Mouse (Mus musculus) limb, embryonic 13.5 days (tissue): Measurements from ENCODE around the gene Sirt4. TPM values are rescaled to one million over a fixed set of nuclear protein-coding genes. Genes with fewer than 3 reads are reported as not detected.

Experiments
- ATAC-seq: fragments of 200-750 bp; cut with Nextera tagmentation; 2 replicates; pipeline ENCODE4 v1.8.0; 2017; ENCODE audit warnings: low read depth, moderate number of reproducible peaks, moderate TSS enrichment; ENCODE audit not compliant: low FRiP score
- H3K27ac ChIP-seq: fragments of 300-500 bp; sonication (generic); 2 replicates; pipeline ENCODE4 v1.5.1; 2015; ENCODE audit warnings: inconsistent platforms, mild to moderate bottlenecking, moderate library complexity
- H3K27me3 ChIP-seq: fragments of 300-500 bp; sonication (generic); 2 replicates; pipeline ENCODE4 v1.6.1; 2015; ENCODE audit warnings: mild to moderate bottlenecking, inconsistent platforms
- H3K36me3 ChIP-seq: fragments of 300-500 bp; sonication (generic); 2 replicates; pipeline ENCODE4 v1.6.1; 2015; ENCODE audit warnings: inconsistent platforms, mild to moderate bottlenecking, moderate library complexity
- H3K4me1 ChIP-seq: fragments of 300-500 bp; sonication (generic); 2 replicates; pipeline ENCODE4 v1.6.1; 2015; ENCODE audit warnings: inconsistent platforms
- H3K4me2 ChIP-seq: fragments of 300-500 bp; sonication (generic); replicated peaks from 2 replicates; pipeline ENCODE4 v1.6.1; 2015; ENCODE audit warnings: inconsistent platforms, mild to moderate bottlenecking, moderate library complexity
- H3K4me3 ChIP-seq: fragments of 300-500 bp; sonication (generic); 2 replicates; pipeline ENCODE4 v1.5.1; 2015; ENCODE audit warnings: moderate library complexity, mild to moderate bottlenecking, inconsistent platforms
- H3K9ac ChIP-seq: fragments of 300-500 bp; sonication (generic); 2 replicates; pipeline ENCODE4 v1.6.1; 2015; ENCODE audit warnings: mild to moderate bottlenecking, inconsistent platforms
- H3K9me3 ChIP-seq: fragments of 300-500 bp; sonication (generic); 2 replicates; pipeline ENCODE4 v1.6.1; 2016; ENCODE audit warnings: inconsistent platforms
- whole genome bisulfite sequencing: fragments of 180-500 bp; shearing (Covaris S2); methylation state at CpG from one replicate; pipeline ENCODE4 v1.1.7; 2015; 5-methylcytosine and 5-hydroxymethylcytosine counted together
- polyA plus RNA-seq: library from polyadenylated mRNA; unstranded; fragments of >200 nt; fragmentation: Nextera tagmentation; extraction: Ambion mirVana; gene quantifications from 2 replicates; pipeline ENCODE4 v1.2.1, GENCODE M21; 2015

The Sirt4 gene
- polyA plus RNA-seq, 1 experiment from 2014 or later = 27.5 TPM

DNA sequence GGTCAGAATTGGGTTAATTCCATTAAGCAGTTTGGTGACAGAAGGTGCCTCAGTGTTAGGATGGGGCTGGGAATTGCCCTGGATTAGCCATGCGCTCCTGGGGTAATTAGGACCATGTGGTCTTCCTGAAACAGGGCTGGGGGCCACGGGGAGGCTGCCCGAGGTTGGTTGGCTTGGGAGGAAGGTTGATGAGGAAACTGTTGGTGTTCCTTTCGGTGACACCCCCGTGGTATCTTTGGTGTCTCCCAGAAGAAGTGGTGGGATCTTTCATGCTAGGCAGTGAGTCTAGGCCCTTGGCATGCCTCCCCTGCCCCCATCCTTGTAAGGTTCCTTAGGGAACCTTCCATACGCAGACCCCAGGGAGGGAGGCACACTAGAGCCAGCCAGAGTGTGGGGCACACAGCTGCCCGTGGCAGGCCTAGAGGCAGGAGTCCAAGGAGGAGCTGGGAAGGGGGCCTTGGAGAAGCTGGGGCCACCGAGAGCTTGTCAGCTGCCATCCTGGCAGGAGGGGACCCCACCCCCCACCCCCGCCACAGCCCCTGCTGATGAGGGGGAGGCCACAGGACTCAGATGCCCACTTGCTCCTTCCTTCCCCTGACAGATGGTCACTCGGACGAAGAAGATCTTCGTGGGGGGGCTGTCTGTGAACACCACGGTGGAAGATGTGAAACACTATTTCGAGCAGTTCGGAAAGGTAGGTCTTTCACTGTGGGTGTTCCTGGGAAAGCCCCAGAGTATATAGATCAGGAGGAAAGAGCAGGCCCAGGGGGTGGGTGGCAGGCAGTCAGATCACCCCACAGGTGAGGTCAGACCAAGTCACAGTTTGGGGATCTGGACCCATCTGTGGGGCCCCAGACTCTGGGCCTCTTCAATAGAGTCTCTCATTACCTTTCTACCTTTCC, 49.4 kb downstream of the Sirt4 start:
- 23% methylated on average over 15 of the region's 15 CpGs for WGBS
- peaks cover 47% of the 10 kb centered on the region for H3K36me3 ChIP-seq
- peak overlapping the region; percentile 18; the same call in 1 of the 2 replicates for H3K4me3 ChIP-seq
- H3K27ac ChIP-seq = peak overlapping the region; percentile 95; the same call in 1 of the 2 replicates
- H3K4me2 ChIP-seq = peak overlapping the region; percentile 71
- ATAC-seq = no peak
- peaks cover 84% of the 10 kb centered on the region for H3K4me1 ChIP-seq
- peak overlapping the region; percentile 53; the same call in 1 of the 2 replicates for H3K9ac ChIP-seq
- no peaks in the 10 kb centered on the region for H3K27me3 ChIP-seq
- H3K9me3 ChIP-seq = no peaks in the 10 kb centered on the region

DNA sequence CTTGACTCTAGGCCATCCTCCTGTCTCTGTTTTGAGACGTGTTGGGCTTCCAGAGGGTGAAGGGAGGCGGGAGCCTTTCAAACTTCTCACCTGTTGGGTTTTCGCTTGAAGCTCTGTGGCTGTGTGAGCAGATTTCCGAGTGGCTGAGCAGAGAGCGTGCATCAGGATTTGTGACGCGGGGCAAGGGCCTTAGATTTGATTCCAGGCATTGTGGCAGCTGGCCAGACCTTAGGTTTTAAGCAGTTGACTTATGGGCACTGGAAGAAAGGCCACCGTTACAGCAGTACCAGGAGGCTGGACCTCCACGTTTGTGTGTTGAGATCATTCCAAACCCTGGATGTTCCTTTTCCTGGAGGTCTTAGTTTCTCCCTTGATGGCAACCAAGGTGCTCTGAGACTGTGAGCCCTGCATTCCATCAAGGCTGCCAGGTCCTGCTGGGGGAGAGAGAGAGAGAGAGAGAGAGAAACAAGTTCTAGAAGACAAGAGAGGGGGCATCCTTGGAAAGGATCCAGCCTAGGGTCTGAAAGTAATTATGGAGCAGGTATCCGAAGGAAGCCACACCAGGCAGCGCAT, 50.2 kb downstream of the Sirt4 start:
- Histone ChIP-seq H3K9ac (peak overlapping the region; percentile 53), H3K27me3 (no peaks in the 10 kb centered on the region), H3K4me1 (peaks cover 84% of the 10 kb centered on the region), H3K4me2 (peak overlapping the region; percentile 71), H3K36me3 (peaks cover 40% of the 10 kb centered on the region), H3K4me3 (no peak overlapping the region), H3K27ac (peak overlapping the region; percentile 95; the same call in 1 of the 2 replicates), H3K9me3 (no peaks in the 10 kb centered on the region)
- no peak for ATAC-seq
- WGBS = 28% methylated on average over 11 of the region's 11 CpGs

DNA sequence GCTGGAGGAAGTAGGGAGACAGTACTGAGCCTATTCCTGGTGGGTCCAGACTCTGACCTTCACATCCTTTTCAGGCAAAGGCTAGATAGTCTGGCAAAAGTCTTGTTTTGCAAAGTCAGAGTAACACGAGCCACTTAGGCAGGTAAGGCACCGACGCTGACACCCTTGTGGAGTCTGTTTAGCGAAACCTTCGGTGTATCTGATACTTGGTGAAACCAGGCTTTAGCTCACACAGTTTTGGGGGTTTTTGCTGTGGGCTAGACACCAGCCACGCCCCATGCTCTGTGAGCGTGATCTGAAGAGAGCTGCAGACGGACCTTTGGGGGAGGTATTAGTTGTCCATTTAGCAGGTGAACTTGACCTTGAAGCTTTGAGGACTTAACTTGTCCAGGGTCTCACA, 51.3 kb downstream of the Sirt4 start:
- ATAC-seq = no peak
- Histone ChIP-seq H3K4me2 (no peak overlapping the region), H3K27me3 (no peaks in the 10 kb centered on the region; the same call in 1 of the 2 replicates), H3K9me3 (no peaks in the 10 kb centered on the region), H3K4me1 (peaks cover 86% of the 10 kb centered on the region), H3K36me3 (peaks cover 28% of the 10 kb centered on the region), H3K27ac (no peak overlapping the region), H3K4me3 (no peak overlapping the region), H3K9ac (no peak overlapping the region)
- WGBS = 78% methylated on average over 8 of the region's 8 CpGs

DNA sequence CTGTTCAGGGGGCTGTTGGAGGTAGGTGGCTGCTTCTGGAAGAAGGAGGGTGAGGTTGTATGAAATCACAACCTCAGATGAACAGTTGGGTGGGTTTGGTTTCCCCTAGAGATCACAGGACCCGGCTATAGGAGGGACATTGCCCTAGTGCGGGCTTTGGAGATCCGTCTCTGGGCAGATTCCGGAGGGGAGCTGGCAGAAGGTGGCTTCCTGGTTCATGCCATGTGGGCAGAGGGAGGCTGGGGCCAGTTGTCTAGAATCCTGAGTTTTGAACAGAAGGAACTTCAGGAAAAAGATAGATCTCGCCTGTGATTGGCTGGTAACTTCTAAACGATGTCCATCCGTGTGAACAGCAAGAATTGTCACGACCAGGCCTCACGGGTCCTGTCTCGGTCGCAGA, 52.1 kb downstream of the Sirt4 start:
- Histone ChIP-seq H3K4me3 (no peak overlapping the region), H3K27me3 (no peaks in the 10 kb centered on the region; the same call in 1 of the 2 replicates), H3K4me1 (peaks cover 79% of the 10 kb centered on the region), H3K36me3 (peaks cover 22% of the 10 kb centered on the region), H3K9me3 (no peaks in the 10 kb centered on the region), H3K4me2 (peak overlapping the region; percentile 96; the same call in 1 of the 2 replicates), H3K9ac (0 out of 2 replicates have a peak overlapping the region, but pooled peaks have one; percentile 19), H3K27ac (no peak overlapping the region)
- no peak for ATAC-seq
- 79% methylated on average over 11 of the region's 11 CpGs for WGBS

DNA sequence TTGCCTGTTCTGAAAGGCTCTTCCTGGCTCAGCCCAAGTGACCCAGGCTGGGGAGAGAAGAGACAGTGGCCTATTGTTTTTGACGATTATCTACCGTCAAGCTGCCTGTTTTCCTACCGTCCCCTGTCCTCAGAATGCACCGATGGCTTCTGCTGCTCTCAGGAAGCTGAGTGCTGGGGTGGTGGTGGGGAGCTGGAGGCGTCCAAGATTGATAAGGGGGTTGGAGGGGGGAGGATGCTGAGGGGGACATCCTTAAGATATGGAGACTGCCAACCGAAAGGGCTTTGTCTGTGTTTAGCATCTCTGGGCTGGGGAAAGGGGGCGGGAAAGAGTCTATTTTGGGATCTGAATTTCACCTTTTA, 52.6 kb downstream of the Sirt4 start:
- ATAC-seq = no peak
- Histone ChIP-seq H3K36me3 (peaks cover 22% of the 10 kb centered on the region), H3K9me3 (no peaks in the 10 kb centered on the region), H3K4me3 (peak overlapping the region; percentile 96), H3K9ac (peak overlapping the region; percentile 98), H3K27me3 (no peaks in the 10 kb centered on the region; the same call in 1 of the 2 replicates), H3K27ac (peak overlapping the region; percentile 28; the same call in 1 of the 2 replicates), H3K4me2 (peak overlapping the region; percentile 96), H3K4me1 (peaks cover 74% of the 10 kb centered on the region)
- 43% methylated on average over 7 of the region's 7 CpGs for WGBS

DNA sequence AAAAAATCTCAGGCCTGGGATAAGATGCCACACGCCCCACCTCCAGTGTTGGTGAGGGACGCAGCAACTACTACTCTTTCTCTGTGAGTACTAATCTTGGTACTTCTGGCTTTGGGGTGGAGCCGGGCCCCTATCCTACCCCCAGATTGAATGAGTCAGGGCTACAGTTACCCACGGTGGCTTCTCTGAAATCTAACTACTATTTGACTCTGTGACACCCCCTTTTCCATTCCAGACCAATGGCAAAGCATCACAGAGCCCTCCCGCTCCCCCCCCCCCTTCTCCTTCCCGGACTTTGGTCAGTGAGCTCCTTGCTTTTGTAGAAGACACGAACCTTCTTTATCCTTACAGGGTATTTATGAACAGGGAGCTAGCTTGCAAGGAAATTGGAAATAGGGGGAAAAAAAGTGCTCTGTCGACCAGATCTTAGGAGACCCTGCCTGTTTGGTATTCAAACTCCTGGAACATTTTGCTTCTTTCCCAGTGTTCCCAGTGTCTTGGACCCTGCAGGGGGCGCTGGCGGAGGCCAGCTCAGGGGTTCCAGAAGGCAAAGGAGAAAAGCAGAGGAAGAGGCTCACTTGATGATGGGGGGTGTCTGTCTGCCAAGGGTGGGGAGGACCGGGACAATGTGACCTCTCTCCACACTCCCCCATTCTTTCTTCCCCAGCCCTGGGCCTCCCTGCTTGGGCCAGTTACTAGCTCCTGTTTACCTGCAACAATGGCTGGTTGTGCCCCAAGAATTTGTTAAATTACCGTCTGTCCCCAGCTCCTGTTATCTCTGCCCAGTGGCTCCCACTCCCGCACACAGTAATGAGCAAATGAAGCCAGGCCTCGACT, 53.2 kb downstream of the Sirt4 start:
- WGBS = 7% methylated on average over 14 of the region's 14 CpGs
- Histone ChIP-seq H3K27me3 (no peaks in the 10 kb centered on the region; the same call in 1 of the 2 replicates), H3K9me3 (no peaks in the 10 kb centered on the region), H3K36me3 (peaks cover 22% of the 10 kb centered on the region), H3K4me1 (peaks cover 68% of the 10 kb centered on the region), H3K4me2 (peak overlapping the region; percentile 96), H3K4me3 (peak overlapping the region; percentile 96), H3K9ac (peak overlapping the region; percentile 98), H3K27ac (peak overlapping the region; percentile 74; the same call in 1 of the 2 replicates)
- no peak for ATAC-seq

DNA sequence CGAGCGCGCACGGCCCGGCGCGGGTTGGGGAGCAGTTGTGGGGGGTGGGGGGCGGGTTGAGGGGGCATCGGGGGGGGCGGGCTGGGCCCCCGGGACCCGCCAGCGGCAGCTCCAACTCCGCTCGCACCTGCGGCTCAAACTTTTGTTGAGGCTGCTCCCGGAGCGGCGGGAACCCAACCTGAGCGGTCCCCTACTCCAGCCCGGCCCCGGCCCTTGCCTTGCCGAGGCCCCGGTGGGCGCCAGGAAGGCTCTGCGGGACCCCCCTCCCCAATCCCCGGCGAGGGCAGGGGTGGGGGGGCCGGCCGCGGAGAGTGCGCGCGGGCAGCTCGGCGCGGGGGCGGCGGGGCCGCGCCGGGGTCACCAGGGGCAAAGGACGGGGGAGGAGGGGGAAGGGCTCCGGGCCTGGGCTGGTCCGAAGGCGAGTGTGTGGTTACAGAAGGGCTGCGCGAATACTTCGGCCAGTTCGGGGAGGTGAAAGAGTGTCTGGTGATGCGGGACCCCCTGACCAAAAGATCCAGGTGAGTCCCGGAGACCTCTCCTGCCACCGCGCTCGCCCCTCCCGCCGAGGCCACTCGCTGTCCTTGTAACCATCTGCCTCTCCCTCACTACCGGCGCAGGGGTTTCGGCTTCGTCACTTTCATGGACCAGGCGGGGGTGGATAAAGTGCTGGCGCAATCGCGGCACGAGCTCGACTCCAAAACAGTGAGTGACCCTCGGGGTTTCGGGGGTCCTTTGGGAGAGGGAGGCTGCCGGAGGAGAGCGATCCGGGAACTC, 54.2 kb downstream of the Sirt4 start:
- ATAC-seq = peak; percentile 25; the same call in 1 of the 2 replicates

DNA sequence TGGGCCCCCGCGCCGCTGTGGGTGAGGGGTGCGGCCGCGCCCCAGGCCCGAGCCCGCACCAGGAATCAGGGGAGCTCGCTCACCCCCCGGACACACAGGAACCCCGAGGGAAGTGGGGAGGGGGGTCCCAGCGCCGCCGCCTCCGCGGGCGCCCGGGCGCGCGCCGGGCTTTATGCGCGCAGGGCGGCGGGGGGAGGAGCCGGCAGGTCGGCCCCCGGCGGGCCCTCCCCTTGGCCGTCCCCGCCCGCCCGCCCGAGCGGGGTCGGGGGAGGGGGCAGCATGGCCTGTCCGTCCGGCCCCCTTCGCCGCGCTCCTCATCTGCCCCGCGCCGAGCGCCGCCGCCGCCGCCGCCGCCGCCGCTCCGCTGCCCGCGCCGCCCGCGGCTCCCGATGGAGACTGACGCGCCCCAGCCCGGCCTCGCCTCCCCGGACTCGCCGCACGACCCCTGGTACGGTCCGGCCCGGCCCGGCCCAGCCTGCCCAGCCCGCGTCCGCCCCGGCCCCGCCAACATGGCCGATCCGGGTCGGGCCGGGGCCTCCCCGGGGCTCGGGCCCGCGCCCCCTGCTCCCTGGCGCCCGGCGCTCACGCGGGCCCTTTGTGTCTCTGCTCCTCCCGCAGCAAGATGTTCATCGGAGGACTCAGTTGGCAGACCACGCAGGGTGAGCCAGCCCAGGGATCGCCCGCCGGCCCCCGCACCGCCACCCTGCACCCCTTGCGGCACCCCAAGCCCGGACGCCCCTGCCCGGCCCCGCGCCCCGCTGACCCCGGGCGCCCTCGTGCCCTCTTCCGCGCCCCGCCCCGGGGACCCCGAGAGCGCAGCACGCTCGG, 55.0 kb downstream of the Sirt4 start, which contains the start of gene Msi1:
Gene Msi1 (plus strand): TSS at position 241 of the 828 bp plus-strand sequence.
- Histone ChIP-seq H3K9ac (peak within 1 kb of the TSS; percentile 98), H3K27ac (peak within 1 kb of the TSS; percentile 74; the same call in 1 of the 2 replicates), H3K4me1 (peaks cover 51% of the 10 kb centered on the region), H3K9me3 (no peaks in the 10 kb centered on the region), H3K36me3 (peaks cover 12% of the 10 kb centered on the region), H3K27me3 (no peaks in the 10 kb centered on the region; the same call in 1 of the 2 replicates), H3K4me2 (peak within 1 kb of the TSS; percentile 96), H3K4me3 (peak within 1 kb of the TSS; percentile 96)
- ATAC-seq = peak; percentile 76
- under 1% methylated on average over 40 of the region's 117 CpGs for WGBS

More for the DNA sequence above, 54.2 kb downstream of the Sirt4 start:
- Histone ChIP-seq H3K4me2 (peak overlapping the region; percentile 96), H3K36me3 (peaks cover 14% of the 10 kb centered on the region), H3K9me3 (no peaks in the 10 kb centered on the region), H3K4me1 (peaks cover 59% of the 10 kb centered on the region), H3K4me3 (peak overlapping the region; percentile 96), H3K9ac (peak overlapping the region; percentile 98), H3K27me3 (no peaks in the 10 kb centered on the region; the same call in 1 of the 2 replicates), H3K27ac (peak overlapping the region; percentile 74; the same call in 1 of the 2 replicates)
- under 1% methylated on average over 54 of the region's 73 CpGs for WGBS

DNA sequence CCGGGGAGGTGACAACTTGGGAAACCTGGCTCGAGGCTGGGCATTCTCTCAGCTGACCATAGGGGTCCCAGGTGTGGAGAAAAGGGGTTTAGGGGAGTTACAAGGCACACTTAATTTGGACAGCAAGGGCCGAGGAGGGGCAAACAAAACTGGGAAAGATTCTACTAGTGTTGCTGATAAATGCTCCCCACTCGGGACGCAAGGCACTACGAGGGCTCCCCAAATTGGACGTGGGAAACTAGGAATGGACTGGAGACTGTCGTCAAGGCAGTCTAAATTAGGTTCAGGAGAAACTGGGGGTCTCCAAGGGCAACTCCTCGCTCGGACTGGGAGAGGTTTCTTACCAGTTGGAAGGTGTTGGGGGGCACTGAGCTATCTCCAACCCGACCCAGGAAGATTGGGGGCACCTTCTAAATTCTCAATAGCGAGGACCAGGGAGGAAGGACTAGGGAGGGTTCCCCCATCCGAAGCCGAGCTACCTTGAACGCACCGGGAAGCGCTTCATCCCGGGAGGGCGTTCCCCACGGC, 55.6 kb downstream of the Sirt4 start:
- WGBS = 2% methylated on average over 20 of the region's 20 CpGs
- peak overlapping the region; percentile 98 for H3K9ac ChIP-seq
- peak overlapping the region; percentile 96 for H3K4me3 ChIP-seq
- H3K4me2 ChIP-seq = peak overlapping the region; percentile 96
- no peak overlapping the region; the same call in 1 of the 2 replicates for H3K27ac ChIP-seq
- ATAC-seq = peak; percentile 3; the same call in 1 of the 2 replicates
- no peaks in the 10 kb centered on the region for H3K9me3 ChIP-seq
- peaks cover 44% of the 10 kb centered on the region for H3K4me1 ChIP-seq
- no peaks in the 10 kb centered on the region; the same call in 1 of the 2 replicates for H3K27me3 ChIP-seq
- H3K36me3 ChIP-seq = peaks cover 11% of the 10 kb centered on the region
